Mouse (Mus musculus) liver, embryonic 14.5 days (tissue): ENCODE measurements around the gene Cd163. TPM values are rescaled to one million over a fixed set of nuclear protein-coding genes. Genes with fewer than 3 reads are reported as not detected.
"Not testable (repeated sequence)": the region's sequence is repeated elsewhere in the genome, so short reads cannot be mapped to it uniquely, and the experiment has no call there.

Experiments used
- ATAC-seq: fragments of 200-750 bp; cut with Nextera tagmentation; 2 replicates; pipeline ENCODE4 v1.8.0; 2017; ENCODE audit warnings: moderate number of reproducible peaks, mild to moderate bottlenecking, moderate library complexity; ENCODE audit not compliant: insufficient read depth
- DNase-seq, 3 experiments: peaks; one replicate each; pipeline ENCODE4 v3.0.0-alpha.2; 2012 to 2013; ENCODE audit warnings: low read depth in 3 of 3, low spot score in 3 of 3
- H3K27ac ChIP-seq: fragments of 300-500 bp; sonication (generic); 2 replicates; pipeline ENCODE4 v1.5.1; 2014; ENCODE audit warnings: moderate library complexity, mild to moderate bottlenecking, control low read depth, inconsistent platforms
- H3K27me3 ChIP-seq: fragments of 300-500 bp; sonication (generic); 2 replicates; pipeline ENCODE4 v1.6.1; 2014; ENCODE audit warnings: mild to moderate bottlenecking, low read length, moderate library complexity; ENCODE audit not compliant: control insufficient read depth, insufficient read depth
- H3K36me3 ChIP-seq: fragments of 300-500 bp; sonication (generic); replicated peaks from 2 replicates; pipeline ENCODE4 v1.6.1; 2014; ENCODE audit warnings: low read depth; ENCODE audit not compliant: control insufficient read depth, insufficient read depth
- H3K4me1 ChIP-seq, 2 experiments: fragments of 200-500 bp in 1 of 2; fragments of 300-500 bp in 1 of 2; sonication (generic) in 1 of 2; replicated peaks; 2 replicates each; pipeline ENCODE4 v1.6.1; 2012 to 2014; ENCODE audit warnings: antibody characterized with exemption in 1 of 2, inconsistent platforms in 1 of 2, low read length in 1 of 2; ENCODE audit not compliant: control insufficient read depth in 2 of 2, insufficient read depth in 2 of 2
- H3K4me2 ChIP-seq: fragments of 300-500 bp; sonication (generic); 2 replicates; pipeline ENCODE4 v1.6.1; 2014; ENCODE audit warnings: low read depth, mild to moderate bottlenecking, control low read depth, moderate library complexity
- H3K4me3 ChIP-seq, 2 experiments: fragments of 200-500 bp in 1 of 2; fragments of 300-500 bp in 1 of 2; sonication (generic) in 1 of 2; 2 replicates each; pipeline ENCODE4 v1.5.1; 2012 to 2014; ENCODE audit warnings: low read depth in 2 of 2, low read length in 2 of 2, mild to moderate bottlenecking in 2 of 2, control low read depth in 1 of 2, inconsistent platforms in 1 of 2, moderate library complexity in 1 of 2; ENCODE audit not compliant: insufficient read depth in 1 of 2
- H3K9ac ChIP-seq: fragments of 300-500 bp; sonication (generic); replicated peaks from 2 replicates; pipeline ENCODE4 v1.6.1; 2014; ENCODE audit warnings: mild to moderate bottlenecking, control low read depth, moderate library complexity
- H3K9me3 ChIP-seq: fragments of 300-500 bp; sonication (generic); 2 replicates; pipeline ENCODE4 v1.6.1; 2016; ENCODE audit warnings: low read length, mixed read lengths; ENCODE audit not compliant: control insufficient read depth
- CTCF ChIP-seq: IDR thresholded peaks from 2 replicates; pipeline ENCODE4 v1.5.1; 2016; ENCODE audit warnings: antibody characterized with exemption, low read depth, control low read depth
- EP300 ChIP-seq: IDR thresholded peaks from 2 replicates; pipeline ENCODE4 v1.6.1; 2016; ENCODE audit warnings: antibody characterized with exemption, low read depth
- WGBS: fragments of 180-500 bp; shearing (Covaris S2); extraction: QIAGEN DNeasy Blood & Tissue Kit; methylation state at CpG from one replicate; pipeline ENCODE4 v1.1.7; 2014; ENCODE audit not compliant: insufficient replicate concordance; 5-methylcytosine and 5-hydroxymethylcytosine counted together
- polyA plus RNA-seq, 2 experiments: library from polyadenylated mRNA; depleted of rRNA in 1 of 2; stranded (reverse) in 1 of 2; unstranded in 1 of 2; fragments of >200 nt; fragmentation: Nextera tagmentation in 1 of 2; extraction: Ambion mirVana in 1 of 2; gene quantifications; 2 replicates each; pipeline versions ENCODE4 v1.2.1 to v1.2.3; 2012 to 2014

The Cd163 gene
- polyA plus RNA-seq, 2 experiments, result 0.03 to 0.04 TPM

DNA sequence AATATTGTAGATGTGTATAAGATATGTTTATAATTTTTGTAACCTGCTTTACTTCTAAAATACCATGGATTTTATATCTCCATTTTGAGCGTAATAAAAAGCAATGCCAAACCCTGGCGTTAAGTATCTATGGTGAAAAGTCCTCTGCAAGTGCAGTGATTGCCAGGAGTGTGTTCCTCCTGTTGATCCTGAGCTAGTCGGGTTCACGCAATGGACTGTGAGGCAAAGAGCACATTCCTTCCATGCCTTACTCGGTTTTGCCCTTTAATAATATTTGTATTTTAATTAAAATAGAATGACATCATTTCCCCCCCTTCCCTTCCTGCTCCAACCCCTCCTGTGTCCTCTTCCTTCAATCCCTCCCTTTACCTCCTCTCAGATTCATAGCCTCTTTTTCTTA lies 26.8 kb upstream of the Cd163 start:
- ATAC-seq, result no peak
- Histone ChIP-seq H3K4me3 (no peak overlapping the region), H3K4me1 (no peaks in the 10 kb centered on the region), H3K4me2 (no peak overlapping the region), H3K27me3 (no peaks in the 10 kb centered on the region), H3K27ac (no peak overlapping the region), H3K36me3 (no peaks in the 10 kb centered on the region), H3K9ac (no peak overlapping the region), H3K9me3 (no peaks in the 10 kb centered on the region)
- DNase-seq, result no peak
- 61% methylated on average over 5 of the region's 5 CpGs for WGBS
- TF ChIP-seq CTCF (no peak), EP300 (no peak)

DNA sequence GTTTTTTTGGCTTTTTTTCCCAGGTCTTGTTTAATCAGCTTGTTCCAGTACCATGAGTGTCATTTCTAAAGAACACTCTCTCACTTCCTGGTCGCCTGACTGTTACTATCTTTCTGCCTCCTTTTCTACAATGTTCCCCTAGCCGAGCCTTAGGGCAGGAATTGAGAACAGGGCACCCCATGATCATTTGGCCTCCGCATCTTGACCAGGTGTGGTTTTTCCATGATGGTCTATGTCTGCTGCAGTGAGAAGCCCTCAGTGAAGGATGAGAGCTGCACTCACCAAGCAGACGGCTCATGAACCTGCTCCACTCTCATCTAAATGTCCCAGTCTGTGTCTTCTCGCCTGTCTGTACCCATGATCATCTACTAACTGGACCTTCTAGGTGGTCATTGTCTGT lies 26.2 kb upstream of the Cd163 start:
- H3K4me2 ChIP-seq, result no peak overlapping the region
- H3K27ac ChIP-seq, result no peak overlapping the region
- ATAC-seq, result no peak
- H3K9ac ChIP-seq, result no peak overlapping the region
- H3K4me3 ChIP-seq, result no peak overlapping the region
- H3K36me3 ChIP-seq, result no peaks in the 10 kb centered on the region
- H3K9me3 ChIP-seq, result no peaks in the 10 kb centered on the region
- H3K4me1 ChIP-seq, result no peaks in the 10 kb centered on the region
- TF ChIP-seq EP300 (no peak), CTCF (no peak)
- H3K27me3 ChIP-seq, result no peaks in the 10 kb centered on the region
- WGBS, result 42% methylated on average over 5 of the region's 5 CpGs
- DNase-seq, result no peak

DNA sequence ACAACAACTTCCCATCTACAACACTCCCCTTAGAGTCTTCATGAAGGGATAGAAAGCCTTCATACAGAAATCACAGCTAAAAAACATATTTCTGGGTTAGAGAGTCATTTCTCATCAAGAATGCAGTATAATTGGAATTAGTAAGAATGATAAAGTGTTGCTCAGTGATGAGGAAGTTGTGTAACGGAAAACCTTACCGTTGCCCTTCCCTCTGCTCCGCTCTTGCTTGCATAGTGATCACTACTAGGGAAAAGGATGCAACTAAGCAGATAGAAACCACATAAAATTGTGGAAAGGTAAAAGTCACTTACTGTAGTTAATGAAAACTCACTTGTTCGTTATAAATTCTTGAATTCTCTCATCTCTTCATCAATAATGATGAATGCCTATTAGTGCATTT lies 21.7 kb upstream of the Cd163 start:
- Histone ChIP-seq H3K9ac (no peak overlapping the region), H3K4me3 (no peak overlapping the region), H3K9me3 (no peaks in the 10 kb centered on the region), H3K27me3 (no peaks in the 10 kb centered on the region), H3K36me3 (no peaks in the 10 kb centered on the region), H3K4me2 (no peak overlapping the region), H3K27ac (no peak overlapping the region), H3K4me1 (no peaks in the 10 kb centered on the region)
- no peak for ATAC-seq
- no peak for DNase-seq
- TF ChIP-seq EP300, result no peak
- no peak for TF ChIP-seq CTCF
- 65% methylated on average over 4 of the region's 4 CpGs for whole genome bisulfite sequencing

DNA sequence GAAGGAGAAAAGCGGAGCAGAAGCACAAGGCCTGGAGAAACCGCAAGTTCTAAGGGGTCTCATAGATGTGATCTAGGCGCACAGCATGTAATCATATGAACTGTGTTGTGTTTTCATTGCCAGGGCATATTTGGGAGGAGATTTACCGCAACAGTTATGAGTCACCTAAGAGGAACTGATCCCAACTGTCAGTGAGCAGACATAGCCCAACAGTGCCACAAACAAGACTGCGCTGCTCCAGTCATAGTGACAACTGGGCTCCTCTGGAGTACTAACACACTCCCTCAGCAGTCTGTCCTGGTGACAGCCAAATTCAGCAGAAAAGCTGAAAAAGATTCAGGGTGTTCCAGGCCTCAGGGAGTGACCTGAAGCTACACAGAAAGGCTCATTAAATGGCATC lies 7.1 kb upstream of the Cd163 start:
- not testable (repeated sequence) for H3K9me3 ChIP-seq, H3K36me3 ChIP-seq, H3K4me3 ChIP-seq, ATAC-seq, H3K4me2 ChIP-seq, H3K27me3 ChIP-seq, DNase-seq, H3K9ac ChIP-seq, H3K27ac ChIP-seq, H3K4me1 ChIP-seq
- WGBS, result 78% methylated on average over 4 of the region's 5 CpGs

DNA sequence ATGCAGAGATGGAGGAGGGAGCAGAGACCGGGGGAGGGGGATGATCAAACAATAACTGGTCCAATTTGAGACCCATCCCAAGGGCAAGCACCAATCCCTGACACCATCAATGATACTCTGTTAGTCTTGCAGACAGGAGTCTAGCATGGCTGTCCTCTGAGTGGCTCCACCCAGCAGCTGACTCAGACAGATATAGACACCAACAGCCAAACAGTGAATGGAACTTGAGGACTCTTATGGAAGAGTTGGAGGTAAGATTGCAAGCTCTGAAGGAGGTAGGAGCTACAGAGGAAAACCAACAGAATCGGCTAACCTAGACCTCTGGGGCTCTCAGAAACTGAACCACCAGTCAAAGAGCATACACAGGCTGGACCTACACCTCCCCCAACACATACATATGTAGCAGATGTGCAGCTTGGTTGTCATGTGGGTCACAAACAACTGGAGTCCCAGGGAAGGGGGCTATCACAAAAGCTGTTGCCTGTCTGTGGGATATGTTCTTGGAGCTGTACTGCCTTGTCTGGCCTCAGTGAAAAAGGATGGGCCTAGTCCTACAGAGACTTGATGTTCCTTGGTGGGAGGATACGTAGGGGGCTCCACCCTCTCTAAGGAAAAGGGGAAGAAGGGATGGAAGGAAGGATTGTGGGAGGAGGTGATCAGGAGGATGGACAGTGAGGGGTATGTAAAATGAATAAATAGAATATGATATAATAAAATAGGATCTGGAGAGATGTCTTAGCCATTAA lies 2.8 kb upstream of the Cd163 start:
- no peak overlapping the region for H3K27ac ChIP-seq
- no peak overlapping the region for H3K4me2 ChIP-seq
- H3K27me3 ChIP-seq, result no peaks in the 10 kb centered on the region
- no peaks in the 10 kb centered on the region for H3K36me3 ChIP-seq
- no peak overlapping the region for H3K9ac ChIP-seq
- WGBS, result 58% methylated on average over 3 of the region's 3 CpGs
- H3K4me1 ChIP-seq, result no peaks in the 10 kb centered on the region
- H3K4me3 ChIP-seq, result no peak overlapping the region
- ATAC-seq (no peak), DNase-seq (no peak)
- TF ChIP-seq EP300, result no peak
- no peaks in the 10 kb centered on the region for H3K9me3 ChIP-seq
